Mouse (Mus musculus): ENCODE measurements around the gene Cemip.

- TF ChIP-seq CTCF (IDR thresholded peaks at IDR 0.05; ENCODE audit: control insufficient read depth, insufficient read depth, insufficient replicate concordance, low read depth, low read length) = no peak
- no peak for TF ChIP-seq POLR2A (IDR thresholded peaks at IDR 0.05; ENCODE audit: control insufficient read depth, low read depth, low read length)
Observed at GRCm38 (mm10) chr7:84125730-84126129, 39.4 kb upstream of the Cemip start.
